Mouse (Mus musculus) liver, postnatal 0 days (tissue): ENCODE results near the gene Gtpbp8.

ENCODE experiments used
- CTCF ChIP-seq: sonication (generic); IDR thresholded peaks from 2 replicates; pipeline ENCODE4 v1.5.1; 2016; ENCODE audit warnings: antibody characterized with exemption, low read depth
- EP300 ChIP-seq: IDR thresholded peaks from 2 replicates; pipeline ENCODE4 v1.6.1; 2016; ENCODE audit warnings: antibody characterized with exemption, low read depth, mild to moderate bottlenecking

DNA sequence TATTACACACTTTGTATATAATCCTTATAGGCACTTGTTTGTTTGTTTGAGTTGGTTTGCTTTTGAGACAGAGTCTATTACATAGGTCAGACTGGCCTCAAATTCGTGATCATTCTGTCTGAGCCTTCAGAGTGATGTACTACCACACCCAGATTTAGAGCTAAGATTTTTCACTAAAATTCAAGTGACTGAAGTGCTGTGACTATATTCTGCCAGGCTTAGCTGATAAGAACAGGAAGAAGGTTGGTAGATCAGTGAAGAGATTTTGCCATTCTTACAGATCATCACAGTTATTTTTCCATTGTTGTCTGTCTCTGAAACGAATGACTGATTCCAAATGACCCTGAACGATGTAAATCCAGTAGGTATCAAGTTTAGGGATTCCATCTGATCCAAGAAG is 1.8 kb upstream of the Gtpbp8 start:
- TF ChIP-seq EP300: no peak
- TF ChIP-seq CTCF: no peak
